Mouse (Mus musculus): ENCODE measurements around the gene Rtn2.
"Not testable (repeated sequence)": the region's sequence is repeated elsewhere in the genome, so short reads cannot be mapped to it uniquely, and the experiment has no call there.

The Rtn2 gene

DNA sequence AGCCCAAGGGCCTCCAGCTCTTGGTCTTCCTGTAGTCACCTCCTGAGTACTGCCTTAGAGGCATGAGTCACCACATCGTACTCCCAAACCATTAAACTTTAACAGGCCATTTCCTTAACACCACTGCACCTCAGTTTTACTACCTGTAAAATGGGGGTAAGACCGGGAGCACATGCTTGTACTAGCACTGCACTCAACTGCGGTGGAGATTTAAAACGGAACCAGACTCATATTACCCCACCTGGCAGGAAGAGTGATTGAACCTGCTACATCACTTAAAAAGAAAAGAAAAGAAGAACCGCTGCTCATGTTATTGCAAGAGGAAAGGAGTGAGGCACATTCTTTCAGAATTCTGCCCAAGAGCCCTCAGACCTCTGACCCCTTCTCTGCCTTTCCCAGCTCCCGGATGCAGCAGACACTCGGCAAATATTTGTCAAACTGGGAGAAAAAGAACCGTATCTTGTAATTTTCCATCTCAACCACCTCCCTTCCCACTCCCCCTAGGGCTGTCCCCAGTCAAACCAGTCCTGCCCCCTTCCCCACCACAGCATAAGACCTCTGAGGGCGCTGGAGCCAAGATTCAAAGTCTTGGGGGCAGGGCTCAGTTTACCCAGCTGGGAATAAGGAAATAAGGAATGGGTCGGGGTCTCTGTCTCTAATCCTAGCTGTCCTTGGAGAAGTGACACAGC is 13.3 kb upstream of the Rtn2 start:
- DNase-seq (ENCODE audit: low spot score in 2 of 2): no peak

DNA sequence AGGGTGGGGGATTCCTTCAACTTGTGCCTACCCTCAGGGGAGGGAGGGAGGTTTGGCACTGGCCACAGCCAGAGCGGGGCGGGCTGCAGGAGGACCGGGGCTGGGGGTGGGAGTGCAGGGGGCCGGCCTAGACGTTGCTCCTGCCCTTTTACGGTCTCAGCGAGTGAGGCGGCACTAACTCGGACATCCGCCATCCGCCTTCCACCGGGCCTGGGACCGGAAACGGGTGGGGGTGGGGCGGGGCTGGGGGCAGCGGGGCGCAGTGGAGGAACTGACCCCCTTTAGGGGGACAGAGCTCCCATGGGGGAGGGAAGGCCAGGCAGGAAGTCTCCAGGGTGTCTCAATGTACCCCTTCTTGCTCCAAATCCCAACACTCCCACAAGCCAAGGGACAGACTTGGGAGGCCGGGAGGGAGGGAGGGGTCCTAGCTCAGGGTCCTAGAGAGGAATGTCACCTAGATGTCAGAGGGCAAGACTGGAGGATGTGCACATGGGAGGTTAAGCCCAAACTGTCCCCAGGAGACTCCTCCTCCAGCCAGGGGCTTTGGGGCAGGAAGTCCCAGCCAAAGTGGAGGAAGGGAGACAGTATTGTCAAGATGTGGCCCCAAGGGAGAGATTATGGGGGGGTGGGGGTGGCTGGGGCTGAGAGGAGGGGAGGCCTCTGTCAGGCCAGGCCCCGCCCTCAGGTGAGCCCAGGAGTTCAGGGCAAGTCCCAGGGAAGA is 12.5 kb upstream of the Rtn2 start:
- no peak for DNase-seq (ENCODE audit: low spot score in 2 of 2)

DNA sequence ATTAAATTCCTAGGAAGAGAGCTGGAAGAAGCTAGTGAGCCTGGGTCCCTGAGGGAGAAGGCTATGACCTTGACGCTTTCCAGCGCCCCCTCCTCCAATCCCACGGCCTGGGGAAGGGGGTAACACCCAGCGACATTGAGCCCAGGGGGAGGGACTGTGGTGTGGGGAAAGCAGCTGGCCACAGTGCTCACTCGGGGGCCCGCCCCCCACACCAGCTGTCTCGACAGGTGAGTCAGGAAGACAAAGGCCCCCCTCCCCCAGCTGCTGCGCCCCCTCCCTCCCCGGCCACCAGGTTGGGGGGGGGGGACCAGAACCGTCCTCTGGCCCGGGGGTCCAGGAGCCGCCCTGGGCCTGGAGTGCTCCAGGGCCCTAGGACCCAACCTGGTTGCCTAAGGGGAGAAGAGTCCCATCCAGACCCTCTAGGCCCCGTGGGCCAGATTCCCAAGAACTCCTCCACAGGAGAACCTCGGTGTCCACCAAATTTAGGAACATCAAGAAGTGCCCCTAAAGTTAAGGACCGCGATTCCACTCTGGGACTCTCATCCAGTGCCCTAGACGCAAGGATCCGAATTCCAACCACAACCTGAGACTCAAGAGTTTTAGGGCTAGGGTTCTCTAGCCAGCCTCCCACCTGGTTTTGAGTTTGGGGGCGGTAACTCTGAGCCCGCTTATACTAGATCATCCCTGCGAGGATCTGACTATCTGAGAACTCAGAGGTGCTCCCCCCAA is 11.8 kb upstream of the Rtn2 start:
- DNase-seq (ENCODE audit: low spot score in 2 of 2): no peak

DNA sequence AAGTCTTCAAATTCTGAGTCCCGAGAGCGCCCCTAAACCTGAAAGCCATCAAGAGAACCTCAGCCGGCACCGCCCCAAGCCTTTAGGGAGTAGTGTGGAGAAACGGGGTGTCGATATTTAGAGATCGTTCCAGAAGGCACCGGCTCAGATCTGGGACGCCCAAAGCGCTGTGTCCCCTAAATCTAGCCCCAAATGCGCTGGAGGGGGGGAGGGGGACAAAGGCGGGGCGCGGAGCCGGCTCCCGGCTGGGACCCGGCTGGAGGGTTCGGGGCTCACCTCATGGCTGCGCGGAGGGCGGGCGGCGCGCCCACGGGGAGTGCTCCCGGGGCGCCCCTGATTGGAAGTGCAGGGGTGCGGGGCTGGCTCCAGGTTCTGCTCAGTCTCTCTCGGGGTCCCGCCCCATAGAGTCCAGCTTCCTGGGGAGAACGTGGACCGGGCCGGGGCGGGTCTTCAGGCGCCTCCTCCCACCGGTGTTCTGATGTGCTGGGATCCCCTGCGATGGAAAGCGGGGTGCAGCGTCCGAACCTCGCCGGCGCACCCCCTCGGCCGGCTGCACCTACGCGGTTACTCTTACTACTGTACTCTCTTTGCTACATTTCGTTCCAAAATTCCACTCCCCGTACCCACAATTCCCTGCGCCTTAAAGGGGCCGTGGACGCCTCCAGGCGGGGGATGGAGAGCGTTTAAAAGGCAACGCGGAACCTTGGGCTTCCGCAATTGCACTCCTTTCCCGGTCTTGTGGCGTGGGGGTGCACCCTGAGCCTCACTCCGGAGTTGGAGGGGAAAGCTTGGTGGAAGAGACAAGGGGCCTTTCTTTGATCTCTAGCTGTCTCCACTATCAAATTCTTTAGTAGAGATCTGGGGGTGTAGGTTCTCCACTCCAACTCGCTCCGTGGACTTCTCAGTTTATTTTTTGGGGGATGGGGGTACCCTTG is 10.9 kb upstream of the Rtn2 start, which contains the start of gene Vasp:
Vasp (minus strand) TSS at position 580 of the 935 bp plus-strand sequence.
- DNase-seq (ENCODE audit: low spot score in 2 of 2): peak; percentile 85 to 87

DNA sequence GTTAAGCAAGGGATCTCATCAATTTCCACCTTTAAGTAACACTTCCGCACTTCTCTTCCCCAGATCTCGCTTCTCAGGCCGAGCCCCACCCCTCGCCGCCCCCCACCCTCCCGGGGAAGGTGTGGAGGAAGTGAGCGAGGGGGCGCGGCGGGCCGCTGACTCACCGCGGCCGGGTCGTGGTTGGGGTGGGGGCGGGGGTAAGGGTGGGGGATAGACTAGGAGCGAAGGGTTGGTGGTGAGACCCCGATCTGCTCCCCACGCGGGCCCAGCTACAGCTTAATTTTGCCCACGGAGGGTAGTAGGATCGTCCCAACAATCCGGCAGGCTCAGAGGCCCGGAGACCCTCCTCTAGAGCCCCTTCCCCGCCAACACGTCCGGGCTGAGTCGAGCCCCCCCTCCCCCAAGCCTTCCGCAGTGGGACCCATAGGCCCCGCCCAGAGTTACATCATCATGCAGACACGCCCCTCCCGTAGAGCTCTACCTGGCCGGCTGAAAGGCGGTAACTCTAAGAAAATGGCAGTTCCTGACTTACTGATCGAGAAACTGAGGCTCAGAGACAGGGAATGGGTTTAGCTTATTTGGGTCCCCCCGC is 10.2 kb upstream of the Rtn2 start:
- DNase-seq (ENCODE audit: low spot score in 2 of 2): peak; percentile 68 to 73

DNA sequence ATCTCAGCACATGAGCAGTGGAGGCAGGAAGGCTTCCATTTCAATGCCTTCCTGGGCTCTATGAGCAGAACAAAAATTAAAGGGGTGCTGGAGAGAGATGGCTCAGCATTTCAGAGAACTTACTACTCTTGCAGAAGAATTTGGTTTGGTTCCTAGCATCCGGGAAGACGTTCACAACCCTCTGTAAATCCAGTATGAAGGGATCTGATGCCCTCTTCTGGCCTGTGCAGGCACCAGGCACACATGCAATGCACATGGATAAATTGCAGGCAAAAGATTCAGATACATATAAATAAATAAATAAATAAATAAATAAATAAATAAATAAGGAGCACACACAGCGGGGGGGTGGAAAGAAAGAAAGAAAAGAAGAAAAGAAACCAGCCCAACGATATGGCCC is 6.2 kb upstream of the Rtn2 start:
- no peak for DNase-seq (ENCODE audit: low spot score in 2 of 2)

DNA sequence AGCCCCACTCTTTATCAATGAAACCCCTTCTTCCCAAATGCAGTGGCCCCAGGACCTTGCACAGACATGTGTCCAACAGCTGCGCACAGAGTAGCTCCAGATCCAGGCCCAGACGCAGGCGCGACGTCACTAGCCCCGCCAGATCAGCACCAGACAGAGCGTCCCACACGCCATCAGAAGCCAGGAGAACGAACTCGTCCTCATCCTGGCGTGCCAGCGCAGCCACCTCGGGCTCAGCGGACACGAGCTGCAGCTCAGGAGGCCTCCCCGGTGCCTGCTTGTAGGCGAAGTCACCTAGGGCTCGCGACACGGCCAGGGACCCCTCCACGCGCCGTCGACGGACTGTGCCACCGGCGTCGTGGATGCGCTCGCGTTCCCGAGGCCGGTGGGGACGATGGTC is 3.4 kb upstream of the Rtn2 start:
- no peak for DNase-seq (ENCODE audit: low spot score in 2 of 2)

DNA sequence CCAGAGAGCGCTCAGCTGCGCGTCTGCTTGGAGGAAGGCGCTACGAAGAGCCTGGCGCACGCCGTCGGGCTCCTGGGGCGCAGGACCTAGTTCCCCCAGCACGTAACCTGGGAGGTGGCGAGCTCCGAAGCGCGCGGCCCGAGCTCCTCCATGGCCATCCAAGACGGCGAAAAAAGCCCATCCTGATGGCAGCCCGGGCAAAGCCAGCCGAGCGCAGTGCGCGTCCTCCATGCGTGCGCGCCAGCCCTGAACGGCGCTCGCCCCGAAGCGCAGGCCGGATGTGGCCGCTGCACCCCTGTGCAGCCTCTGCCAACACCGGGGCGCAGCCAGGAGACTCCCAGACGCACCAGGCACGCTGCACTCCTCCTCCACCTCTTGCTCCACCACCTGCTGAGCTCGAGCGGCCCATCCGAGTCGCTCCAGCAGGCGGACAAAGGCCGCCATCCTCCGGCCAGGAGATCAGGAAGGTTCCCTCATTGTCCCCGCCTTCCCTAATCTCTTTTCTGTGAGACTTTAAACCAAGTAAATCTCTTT is 2.8 kb upstream of the Rtn2 start, which contains the start of gene Ppm1n:
Ppm1n (minus strand) TSS at position 484 of the 534 bp plus-strand sequence.
- no peak for DNase-seq (ENCODE audit: low spot score in 2 of 2)

DNA sequence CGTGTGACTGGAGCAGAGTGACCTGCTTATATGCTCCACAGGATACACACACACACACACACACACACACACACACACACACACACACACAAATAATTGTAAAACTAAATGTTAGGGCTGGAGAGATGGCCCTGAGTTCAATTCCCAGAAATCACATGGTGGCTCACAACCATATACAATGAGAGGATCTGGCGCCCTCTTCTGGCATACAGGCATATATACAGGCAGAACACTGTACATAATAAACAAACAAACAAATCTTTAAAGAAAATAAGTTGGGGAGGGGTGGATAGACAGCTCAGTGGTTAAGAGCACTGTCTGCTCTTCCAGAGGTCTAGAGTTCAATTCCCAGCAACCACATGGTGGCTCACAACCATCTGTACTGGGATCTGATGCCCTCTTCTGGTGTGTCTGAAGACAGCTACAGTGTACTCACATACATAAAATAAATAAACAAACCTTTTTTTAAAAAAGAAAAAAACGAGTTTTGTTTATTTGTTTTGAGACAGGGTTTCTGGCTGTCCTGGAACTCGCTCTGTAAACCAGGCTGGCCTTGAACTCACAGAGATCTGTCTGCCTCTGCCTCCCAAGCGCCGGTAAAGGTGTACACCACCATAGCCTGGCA is 632 bp upstream of the Rtn2 start:
- DNase-seq (ENCODE audit: low spot score in 2 of 2): not testable (repeated sequence)

DNA sequence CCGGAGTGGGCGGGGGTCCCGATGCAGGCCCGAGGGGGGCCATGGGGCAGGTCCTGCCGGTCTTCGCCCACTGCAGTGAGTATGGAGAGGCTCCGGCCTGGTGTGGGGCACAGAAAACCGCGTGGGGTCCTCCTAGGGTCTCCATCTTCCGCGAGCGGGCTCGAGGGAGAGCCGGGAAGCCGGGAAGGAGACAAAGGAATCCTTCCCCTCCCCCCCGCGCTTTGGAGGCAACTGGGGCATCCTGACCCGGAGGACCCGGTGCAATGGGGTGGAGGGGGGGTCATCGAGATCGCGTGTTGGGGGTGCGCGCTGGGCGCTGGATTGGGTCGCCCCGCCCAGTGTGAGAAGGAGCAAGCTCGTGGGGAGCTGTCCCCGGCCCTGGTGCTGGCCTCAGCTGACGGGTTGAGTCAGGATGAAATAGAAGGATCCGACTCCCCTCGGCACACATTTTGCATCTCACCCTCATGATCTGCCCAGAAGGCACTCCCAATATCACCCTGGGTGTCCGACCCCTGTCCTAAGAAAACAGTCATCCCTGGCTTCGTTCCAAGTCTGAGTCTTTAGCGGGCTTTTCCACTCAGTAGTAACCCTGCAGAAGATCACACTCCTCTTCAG is 474 bp downstream of the Rtn2 start:
- DNase-seq (ENCODE audit: low spot score in 2 of 2): no peak

DNA sequence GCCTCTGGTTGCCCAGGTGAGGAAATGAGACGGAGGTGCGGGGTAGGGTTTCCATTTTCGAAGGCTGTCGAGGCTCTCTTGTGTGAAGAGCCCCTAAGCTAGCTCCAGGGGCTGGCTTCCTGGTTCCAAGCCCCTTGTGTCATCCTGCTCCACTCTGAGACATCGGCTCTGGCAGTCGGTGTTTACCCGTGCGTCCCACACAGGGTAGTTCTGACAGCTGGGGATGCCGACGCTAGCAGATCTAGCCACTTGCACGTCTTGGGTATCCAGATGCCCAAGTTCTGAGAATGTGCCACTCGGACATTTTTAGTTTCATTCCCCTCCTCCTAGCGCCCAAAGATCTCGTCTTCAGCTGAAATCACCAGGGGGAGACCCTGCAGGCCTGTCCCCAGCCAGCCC is 981 bp downstream of the Rtn2 start:
- no peak for DNase-seq (ENCODE audit: low spot score in 2 of 2)

DNA sequence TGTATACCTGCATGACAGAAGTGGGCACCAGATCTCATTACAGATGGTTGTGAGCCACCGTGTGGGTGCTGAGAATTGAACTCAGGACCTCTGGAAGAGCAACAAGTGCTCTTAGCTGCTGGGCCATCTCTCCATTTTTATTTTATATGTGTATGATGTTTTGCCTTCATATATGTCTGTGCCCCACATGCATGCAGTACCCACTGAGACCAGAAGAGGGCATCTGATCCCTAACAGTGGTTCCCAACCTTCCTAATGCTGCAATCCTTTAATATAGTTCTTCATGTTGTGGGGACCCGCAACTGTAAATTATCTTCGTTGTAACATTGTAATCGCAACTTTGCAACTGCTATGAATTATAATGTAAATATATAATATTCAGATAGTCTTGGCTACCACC is 2.3 kb downstream of the Rtn2 start:
- DNase-seq (ENCODE audit: low spot score in 2 of 2): no peak

DNA sequence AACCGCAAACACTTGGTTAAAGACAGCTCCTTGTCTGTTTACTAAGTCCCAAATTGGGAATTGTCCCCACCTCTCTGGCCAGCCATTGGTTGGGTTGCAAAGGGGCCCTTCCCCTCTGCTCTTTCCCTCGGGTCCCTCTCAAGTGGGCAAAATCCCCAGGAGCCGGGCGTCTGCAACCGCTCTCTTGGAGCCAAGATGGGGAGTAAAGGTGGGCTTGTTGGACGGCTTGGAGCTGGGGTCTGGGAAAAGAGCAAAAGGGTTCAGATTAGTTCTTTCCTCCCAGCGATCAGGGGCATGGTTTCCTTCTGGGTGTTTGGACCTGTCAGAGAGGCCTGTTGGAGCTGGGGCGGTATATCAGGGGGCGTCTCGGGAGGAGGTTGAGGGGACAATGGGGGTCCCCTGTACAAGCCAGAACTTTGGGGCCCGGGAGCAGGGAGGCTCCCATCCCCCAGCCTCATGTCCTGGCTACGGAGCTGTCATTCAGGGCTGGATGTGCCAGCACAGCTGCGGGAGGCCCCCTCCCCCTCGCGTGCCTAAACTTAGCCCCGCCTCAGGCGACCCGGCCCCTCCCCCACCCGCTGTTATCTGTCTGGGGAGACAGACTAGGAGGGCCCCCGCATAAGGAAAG is 8.7 kb downstream of the Rtn2 start:
- no peak for DNase-seq (ENCODE audit: low spot score in 2 of 2)

DNA sequence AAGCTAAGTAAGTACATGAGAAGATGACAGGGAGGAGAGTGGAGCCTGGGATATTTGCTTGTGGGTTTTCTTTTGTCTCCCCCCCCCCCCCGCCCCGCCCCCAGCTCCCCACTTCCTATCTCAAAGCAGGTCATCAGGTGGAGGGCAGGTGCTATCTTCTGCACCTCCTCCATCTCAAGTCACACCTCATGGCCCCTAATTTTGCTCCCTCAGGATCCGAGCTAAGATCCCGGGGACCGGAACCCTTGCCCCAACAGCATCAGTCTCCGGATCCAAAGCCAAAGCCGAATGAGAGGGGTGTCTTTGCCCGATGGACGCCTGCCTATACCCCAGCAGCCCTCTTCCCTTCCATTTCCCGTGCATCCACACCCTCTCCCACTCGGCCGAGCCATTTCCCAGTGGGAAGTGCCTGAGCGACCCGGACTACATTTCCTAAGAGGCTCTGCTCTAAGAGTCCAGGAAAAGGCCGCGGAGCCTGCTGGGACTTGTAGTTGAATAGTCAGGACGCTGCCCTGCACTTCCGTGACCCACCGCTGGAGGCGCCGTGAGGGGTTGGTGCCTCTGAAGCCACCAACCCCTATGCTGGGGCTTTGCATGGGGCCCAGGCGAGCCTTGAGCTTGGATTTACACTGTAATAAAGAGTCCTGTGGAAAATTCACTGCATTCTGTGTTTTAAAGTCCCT is 13.2 kb downstream of the Rtn2 start:
- DNase-seq (ENCODE audit: low spot score in 2 of 2): peak; percentile 88 to 98

DNA sequence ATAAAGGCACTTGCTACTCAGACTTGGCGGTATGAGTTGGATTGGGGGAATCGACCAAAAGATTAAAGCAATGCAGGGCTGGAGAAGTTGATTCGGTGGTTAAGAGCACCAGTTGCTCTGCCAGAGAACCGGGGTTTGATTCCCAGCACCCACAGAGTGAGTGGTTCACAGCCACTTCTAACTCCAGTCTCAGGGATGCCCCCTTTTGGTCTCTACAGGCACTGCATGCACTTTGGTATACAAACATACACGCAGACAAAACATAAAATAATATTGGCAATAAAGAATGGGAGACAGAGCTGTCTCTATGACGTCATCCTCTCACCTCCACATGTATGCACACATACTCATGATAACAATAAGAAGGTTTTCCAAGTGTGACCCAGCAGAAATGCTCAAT is 14.6 kb downstream of the Rtn2 start:
- DNase-seq (ENCODE audit: low spot score in 2 of 2): no peak

DNA sequence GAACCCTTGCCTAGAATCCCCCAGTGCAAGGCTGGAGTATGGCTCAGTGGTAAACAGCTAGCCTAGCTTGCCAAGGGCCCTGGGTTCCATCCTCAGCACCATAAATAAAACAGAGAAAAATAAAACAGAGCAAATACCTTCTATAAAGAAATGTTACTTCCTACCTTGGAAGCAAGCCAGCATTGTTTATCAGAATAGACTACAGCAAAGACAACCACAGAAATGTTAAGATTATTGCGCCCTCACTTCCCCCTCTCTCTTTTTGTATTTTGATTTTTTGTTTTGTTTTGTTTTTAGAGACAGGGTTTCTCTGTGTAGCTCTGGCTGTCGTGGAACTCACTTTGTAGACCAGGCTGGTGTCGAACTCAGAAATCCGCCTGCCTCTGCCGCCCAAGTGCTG is 15.4 kb downstream of the Rtn2 start:
- DNase-seq (ENCODE audit: low spot score in 2 of 2): no peak

DNA sequence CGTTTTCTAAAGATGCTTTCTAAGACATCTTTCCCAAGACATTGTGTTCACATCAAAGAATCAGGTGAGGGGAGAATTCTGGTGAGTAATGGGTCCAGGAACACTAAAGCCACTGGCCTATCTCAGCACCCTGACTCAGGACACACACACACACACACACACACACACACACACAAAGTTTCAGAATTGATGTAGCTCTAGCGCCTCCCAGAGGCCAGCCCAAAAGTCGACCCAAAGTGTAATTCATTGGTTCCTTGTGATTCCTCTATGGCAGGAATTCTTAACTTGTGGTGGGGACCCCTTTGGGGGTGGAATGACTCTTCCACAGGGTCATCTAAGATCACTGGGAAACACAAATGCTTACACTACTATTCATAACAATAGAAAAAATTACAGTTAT is 16.8 kb downstream of the Rtn2 start:
- no peak for DNase-seq (ENCODE audit: low spot score in 2 of 2)

DNA sequence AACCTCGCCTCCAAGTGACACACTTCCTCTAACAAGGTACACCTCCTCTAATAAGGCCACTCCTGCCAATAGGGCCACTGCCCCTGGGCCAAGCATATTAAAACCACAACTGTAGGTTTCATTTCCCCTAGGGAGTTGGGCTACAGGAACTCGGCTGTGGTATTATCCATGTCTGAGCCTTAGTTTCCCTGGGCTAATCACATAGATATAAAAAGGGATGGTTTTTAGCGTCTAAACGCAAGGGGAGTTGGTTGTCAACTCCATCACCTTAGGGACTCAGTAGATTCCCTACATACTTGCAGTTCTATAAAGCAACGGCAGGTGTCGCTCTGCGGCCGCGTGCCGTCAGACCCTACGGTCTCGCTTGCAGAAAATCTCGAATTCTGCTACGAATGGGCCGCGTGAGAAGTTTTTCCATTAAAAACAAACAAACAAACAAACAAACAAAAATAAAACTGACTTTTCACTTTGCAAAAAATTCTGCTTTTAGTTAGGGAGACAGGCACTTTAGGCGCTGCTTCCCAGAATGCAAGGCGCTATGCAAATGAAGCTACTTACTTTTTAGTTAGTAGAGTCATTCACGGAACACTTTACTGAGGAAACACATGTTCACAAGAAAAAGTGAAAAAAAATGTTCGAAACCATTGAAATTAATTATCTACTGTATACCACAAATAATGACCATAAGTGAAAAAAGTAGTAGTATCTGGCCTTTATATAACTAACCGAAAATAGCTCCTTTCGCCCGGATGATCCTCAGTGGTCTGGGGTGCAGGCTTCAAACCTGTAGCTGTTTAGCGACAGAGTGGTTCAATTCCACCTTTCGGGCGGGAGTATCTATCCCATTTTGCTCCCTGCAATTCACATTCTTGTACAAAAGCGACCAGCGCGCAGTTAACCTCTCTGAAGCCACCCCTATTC is 18.3 kb downstream of the Rtn2 start:
- no peak for DNase-seq (ENCODE audit: low spot score in 2 of 2)

All from urinary bladder, adult 18-20 months (tissue).